Mouse (Mus musculus): ENCODE measurements around the gene Cdh15. TPM values are rescaled to one million over a fixed set of nuclear protein-coding genes. Genes with fewer than 3 reads are reported as not detected.

Gene Cdh15
- not detected for polyA plus RNA-seq (2014; fragmentation: Illumina TruSeq; extraction: RNeasy Lipid Tissue Mini Kit (QIAGEN cat#74804); ENCODE audit: low replicate concordance)

GRCm38 (mm10) chr8:122847829-122848561 is at the start of gene Cdh15:
Gene Cdh15 (plus strand): TSS chr8:122847966.

Other genes with a start within 250 kb of the Cdh15 start
- gene Galns, start 236.5 kb upstream of the Cdh15 start, polyA plus RNA-seq (2014; fragmentation: Illumina TruSeq; extraction: RNeasy Lipid Tissue Mini Kit (QIAGEN cat#74804); ENCODE audit: low replicate concordance) = 1.4 TPM
- 1.9 TPM for gene Trappc2l, start 236.3 kb upstream of the Cdh15 start, polyA plus RNA-seq (2014; fragmentation: Illumina TruSeq; extraction: RNeasy Lipid Tissue Mini Kit (QIAGEN cat#74804); ENCODE audit: low replicate concordance)
- not detected for gene Pabpn1l, start 225.2 kb upstream of the Cdh15 start, polyA plus RNA-seq (2014; fragmentation: Illumina TruSeq; extraction: RNeasy Lipid Tissue Mini Kit (QIAGEN cat#74804); ENCODE audit: low replicate concordance)
- 1.5 TPM for gene Cbfa2t3, start 148.9 kb upstream of the Cdh15 start, polyA plus RNA-seq (2014; fragmentation: Illumina TruSeq; extraction: RNeasy Lipid Tissue Mini Kit (QIAGEN cat#74804); ENCODE audit: low replicate concordance)
- 0.26 TPM for gene Acsf3, start 72.5 kb upstream of the Cdh15 start, polyA plus RNA-seq (2014; fragmentation: Illumina TruSeq; extraction: RNeasy Lipid Tissue Mini Kit (QIAGEN cat#74804); ENCODE audit: low replicate concordance)
- gene Ankrd11, start 194.3 kb downstream of the Cdh15 start, polyA plus RNA-seq (2014; fragmentation: Illumina TruSeq; extraction: RNeasy Lipid Tissue Mini Kit (QIAGEN cat#74804); ENCODE audit: low replicate concordance) = 48.6 TPM
- 21.2 TPM for gene Spg7, start 215.0 kb downstream of the Cdh15 start, polyA plus RNA-seq (2014; fragmentation: Illumina TruSeq; extraction: RNeasy Lipid Tissue Mini Kit (QIAGEN cat#74804); ENCODE audit: low replicate concordance)

Data from small intestine, adult 10 weeks (tissue).